Mouse (Mus musculus) liver, embryonic 15.5 days (tissue): Measurements from ENCODE around the gene Chml. TPM values are rescaled to one million over a fixed set of nuclear protein-coding genes. Genes with fewer than 3 reads are reported as not detected.

Source experiments
- ATAC-seq: fragments of 200-750 bp; cut with Nextera tagmentation; 2 replicates; pipeline ENCODE4 v1.8.0; 2017; ENCODE audit warnings: moderate number of reproducible peaks, mild to moderate bottlenecking, moderate library complexity; ENCODE audit not compliant: insufficient read depth
- H3K27ac ChIP-seq: fragments of 300-500 bp; sonication (generic); replicated peaks from 2 replicates; pipeline ENCODE4 v1.5.1; 2015; ENCODE audit warnings: mild to moderate bottlenecking, inconsistent platforms
- H3K27me3 ChIP-seq: fragments of 300-500 bp; sonication (generic); 2 replicates; pipeline ENCODE4 v1.6.1; 2015; ENCODE audit warnings: mild to moderate bottlenecking, inconsistent platforms
- H3K36me3 ChIP-seq: fragments of 300-500 bp; sonication (generic); replicated peaks from 2 replicates; pipeline ENCODE4 v1.6.1; 2015; ENCODE audit warnings: moderate library complexity, mild to moderate bottlenecking, inconsistent platforms
- H3K4me1 ChIP-seq: fragments of 300-500 bp; sonication (generic); replicated peaks from 2 replicates; pipeline ENCODE4 v1.6.1; 2015; ENCODE audit warnings: inconsistent platforms
- H3K4me2 ChIP-seq: fragments of 300-500 bp; sonication (generic); 2 replicates; pipeline ENCODE4 v1.6.1; 2015; ENCODE audit warnings: moderate library complexity, mild to moderate bottlenecking, inconsistent platforms
- H3K4me3 ChIP-seq: fragments of 300-500 bp; sonication (generic); replicated peaks from 2 replicates; pipeline ENCODE4 v1.5.1; 2015; ENCODE audit warnings: mild to moderate bottlenecking, inconsistent platforms
- H3K9ac ChIP-seq: fragments of 300-500 bp; sonication (generic); 2 replicates; pipeline ENCODE4 v1.6.1; 2015; ENCODE audit warnings: moderate library complexity, mild to moderate bottlenecking, inconsistent platforms
- H3K9me3 ChIP-seq: fragments of 300-500 bp; sonication (generic); replicated peaks from 2 replicates; pipeline ENCODE4 v1.6.1; 2016; ENCODE audit warnings: inconsistent platforms
- WGBS: fragments of 180-500 bp; shearing (Covaris S2); methylation state at CpG from one replicate; pipeline ENCODE4 v1.1.7; 2015; ENCODE audit warnings: mixed read lengths; ENCODE audit not compliant: insufficient replicate concordance; 5-methylcytosine and 5-hydroxymethylcytosine counted together
- polyA plus RNA-seq: library from polyadenylated mRNA; unstranded; fragments of >200 nt; fragmentation: Nextera tagmentation; extraction: Ambion mirVana; gene quantifications from 2 replicates; pipeline ENCODE4 v1.2.1, GENCODE M21; 2015

Chml gene
- polyA plus RNA-seq, 1 experiment from 2014 or later = 0.73 TPM

DNA sequence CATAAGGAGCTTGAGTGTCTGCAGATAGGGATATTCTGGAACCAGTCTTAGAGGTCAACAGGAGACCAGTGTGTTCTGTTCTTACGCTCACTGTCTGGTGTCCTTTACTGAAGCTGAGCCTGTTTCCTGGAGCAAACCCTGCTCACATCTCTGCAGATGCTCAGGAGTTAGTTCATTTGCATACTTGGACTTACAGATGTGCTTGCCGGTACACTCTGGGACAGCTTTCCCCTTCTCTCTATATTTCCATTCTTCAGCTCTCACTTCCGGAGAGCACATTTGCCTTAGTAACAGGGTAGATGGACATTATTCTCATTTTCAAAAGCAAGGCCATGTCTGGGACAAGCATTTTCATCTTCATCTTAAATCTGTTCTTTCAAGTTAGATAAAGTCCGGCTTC is 44.1 kb downstream of the Chml start:
- Histone ChIP-seq H3K27me3 (no peaks in the 10 kb centered on the region), H3K27ac (no peak overlapping the region), H3K4me2 (no peak overlapping the region), H3K36me3 (no peaks in the 10 kb centered on the region), H3K4me1 (no peaks in the 10 kb centered on the region), H3K9ac (no peak overlapping the region), H3K4me3 (no peak overlapping the region), H3K9me3 (no peaks in the 10 kb centered on the region)
- no peak for ATAC-seq
- WGBS = 83% methylated on average over 4 of the region's 4 CpGs

DNA sequence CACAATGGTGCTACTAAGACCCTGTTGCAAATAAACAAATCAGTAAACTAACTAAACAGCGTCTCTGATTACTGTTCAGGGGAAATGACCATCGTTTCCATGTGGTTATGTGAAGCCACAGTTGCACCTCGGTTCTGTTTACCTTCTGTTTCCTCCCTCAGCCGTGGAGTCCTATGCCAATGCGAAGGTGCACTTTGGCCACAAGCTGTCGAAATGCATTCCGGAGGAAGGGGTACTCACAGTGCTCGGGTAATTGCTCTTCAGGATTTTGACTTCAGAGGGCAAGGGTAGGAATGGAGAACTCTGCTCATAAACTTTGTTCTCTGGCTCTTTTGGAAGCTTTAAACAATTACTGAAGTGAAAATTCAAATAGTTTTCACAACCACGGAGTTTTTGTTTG is 45.7 kb downstream of the Chml start:
- 25% methylated on average over 9 of the region's 9 CpGs for WGBS
- H3K4me3 ChIP-seq = no peak overlapping the region
- no peaks in the 10 kb centered on the region for H3K4me1 ChIP-seq
- H3K36me3 ChIP-seq = no peaks in the 10 kb centered on the region
- ATAC-seq = peak; percentile 79
- no peaks in the 10 kb centered on the region for H3K9me3 ChIP-seq
- no peak overlapping the region; the same call in 1 of the 2 replicates for H3K27ac ChIP-seq
- no peak overlapping the region for H3K9ac ChIP-seq
- H3K4me2 ChIP-seq = no peak overlapping the region
- no peaks in the 10 kb centered on the region for H3K27me3 ChIP-seq

DNA sequence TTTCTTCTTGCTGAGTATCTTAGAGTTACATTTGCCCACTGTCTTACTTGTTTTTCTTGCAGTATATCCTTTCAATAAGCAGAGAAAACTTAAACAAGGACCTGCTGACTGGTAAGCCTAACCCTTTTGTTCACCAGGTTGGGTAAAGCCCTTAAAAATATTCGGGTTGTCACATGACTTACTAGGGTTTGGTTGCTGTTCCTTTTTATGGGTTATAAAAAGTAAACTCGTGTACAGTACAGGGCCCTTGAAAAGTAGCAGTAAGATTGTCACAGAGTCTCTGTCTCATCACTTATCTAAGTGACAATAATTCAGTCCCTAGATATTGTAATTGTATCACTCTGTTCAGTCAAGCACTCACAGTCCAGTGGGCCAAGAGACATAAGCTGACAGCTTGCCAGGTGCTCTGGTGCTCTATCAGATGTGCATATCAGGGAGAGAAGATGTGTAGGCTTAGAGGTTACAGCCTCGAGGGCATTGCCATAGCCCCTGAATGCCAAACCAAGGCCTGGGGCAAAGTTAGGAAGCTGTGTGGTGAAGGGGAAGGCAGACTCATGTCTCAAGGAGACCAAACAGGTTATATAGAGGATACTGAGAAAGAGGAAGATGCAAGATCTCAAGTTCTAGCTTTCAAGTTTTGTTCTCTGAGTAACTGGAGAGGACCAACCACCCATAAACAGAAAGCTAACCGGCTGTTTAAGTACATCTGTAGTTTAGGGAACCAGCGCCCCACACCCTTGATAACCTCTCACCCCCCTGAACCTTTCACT is 49.0 kb downstream of the Chml start:
- H3K9me3 ChIP-seq = no peaks in the 10 kb centered on the region
- H3K4me3 ChIP-seq = no peak overlapping the region
- 43% methylated on average over 5 of the region's 5 CpGs for WGBS
- H3K36me3 ChIP-seq = no peaks in the 10 kb centered on the region
- H3K4me2 ChIP-seq = no peak overlapping the region
- H3K27ac ChIP-seq = no peak overlapping the region
- no peaks in the 10 kb centered on the region for H3K27me3 ChIP-seq
- ATAC-seq = no peak
- H3K4me1 ChIP-seq = peaks cover 6% of the 10 kb centered on the region; the same call in 1 of the 2 replicates
- no peak overlapping the region for H3K9ac ChIP-seq

DNA sequence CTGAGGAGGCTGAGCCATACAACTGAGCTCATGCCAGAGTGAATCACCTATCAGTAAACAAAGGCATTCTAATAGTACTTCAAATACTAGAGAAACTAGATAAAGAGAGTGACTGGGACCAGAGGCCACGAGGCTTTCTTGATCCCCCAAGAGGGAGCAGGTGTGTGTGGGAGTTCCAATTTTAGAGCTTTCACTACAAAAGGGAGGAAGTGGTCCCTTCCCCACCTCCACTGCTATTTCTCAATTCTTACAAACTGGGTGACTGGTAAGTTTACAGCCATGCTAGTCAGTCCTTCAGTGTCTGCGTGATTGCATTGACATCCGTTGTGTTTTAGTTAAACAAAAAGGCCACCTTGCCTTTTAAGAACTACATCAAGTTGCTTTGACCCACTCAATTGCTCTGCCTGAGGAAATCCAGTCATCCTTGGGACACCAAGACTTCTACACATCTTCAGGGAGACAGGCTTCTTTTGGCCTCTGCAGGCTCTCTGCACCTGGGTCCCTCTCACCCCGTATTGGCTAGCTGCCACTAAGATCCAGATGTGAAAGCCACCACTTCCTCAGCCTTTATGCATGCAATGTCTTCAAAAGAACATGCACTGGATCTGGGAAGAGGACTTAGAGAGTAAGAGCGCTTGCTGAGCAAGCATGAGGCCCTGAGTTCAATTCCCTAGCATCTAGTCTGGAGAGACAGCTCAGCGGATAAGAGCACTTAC is 52.1 kb downstream of the Chml start:
- WGBS = 45% methylated on average over 6 of the region's 6 CpGs
- ATAC-seq = no peak
- Histone ChIP-seq H3K4me3 (no peak overlapping the region), H3K36me3 (no peaks in the 10 kb centered on the region), H3K27me3 (no peaks in the 10 kb centered on the region), H3K4me2 (no peak overlapping the region), H3K4me1 (peaks cover 8% of the 10 kb centered on the region; the same call in 1 of the 2 replicates), H3K27ac (no peak overlapping the region), H3K9me3 (no peaks in the 10 kb centered on the region), H3K9ac (no peak overlapping the region)

DNA sequence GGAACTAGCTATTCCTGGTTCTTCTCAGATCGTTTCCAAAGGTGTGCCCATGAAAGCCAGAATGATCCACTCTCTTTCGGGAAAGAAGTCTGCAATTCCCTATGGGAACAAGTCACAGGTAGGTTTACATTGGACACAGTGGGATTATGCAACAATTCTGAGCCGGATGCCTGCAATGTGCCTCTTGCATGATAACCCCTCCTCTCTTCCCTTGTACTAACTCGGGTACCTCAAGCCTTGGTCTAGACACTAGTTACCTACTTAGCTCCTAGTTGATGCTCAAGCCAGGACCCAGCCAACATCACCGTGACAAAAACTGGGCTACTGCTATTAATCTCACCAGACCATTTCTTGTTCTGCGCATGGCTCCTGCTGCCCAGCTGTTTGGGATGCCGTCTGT is 53.6 kb downstream of the Chml start:
- Histone ChIP-seq H3K27me3 (no peaks in the 10 kb centered on the region), H3K4me2 (no peak overlapping the region), H3K9ac (no peak overlapping the region), H3K9me3 (no peaks in the 10 kb centered on the region), H3K4me1 (peaks cover 8% of the 10 kb centered on the region; the same call in 1 of the 2 replicates), H3K4me3 (no peak overlapping the region), H3K36me3 (no peaks in the 10 kb centered on the region), H3K27ac (no peak overlapping the region)
- 61% methylated on average over 7 of the region's 7 CpGs for WGBS
- ATAC-seq = no peak

DNA sequence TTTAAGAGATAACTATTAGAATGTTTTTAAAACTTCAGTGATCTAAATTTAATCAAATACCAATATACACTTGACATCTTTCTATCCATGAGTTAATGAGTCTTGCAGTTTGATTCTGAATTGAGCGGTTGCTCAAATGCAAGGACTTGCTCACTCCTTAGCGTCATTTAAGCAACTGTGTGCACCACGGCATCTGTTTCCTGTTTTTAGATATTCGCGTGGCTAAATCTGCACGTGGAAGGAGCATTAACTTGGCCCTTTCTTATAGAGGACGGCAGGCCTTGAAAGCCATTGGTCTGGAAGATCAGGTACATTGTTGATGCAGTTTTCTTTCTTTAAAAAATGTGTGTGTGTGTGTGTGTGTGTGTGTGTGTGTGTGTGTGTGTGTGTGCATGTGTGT is 55.0 kb downstream of the Chml start:
- no peak overlapping the region for H3K9ac ChIP-seq
- no peaks in the 10 kb centered on the region for H3K36me3 ChIP-seq
- no peak overlapping the region for H3K4me3 ChIP-seq
- H3K4me1 ChIP-seq = peaks cover 8% of the 10 kb centered on the region; the same call in 1 of the 2 replicates
- no peaks in the 10 kb centered on the region for H3K27me3 ChIP-seq
- no peaks in the 10 kb centered on the region for H3K9me3 ChIP-seq
- no peak overlapping the region for H3K27ac ChIP-seq
- WGBS = 25% methylated on average over 7 of the region's 7 CpGs
- ATAC-seq = no peak
- no peak overlapping the region for H3K4me2 ChIP-seq

DNA sequence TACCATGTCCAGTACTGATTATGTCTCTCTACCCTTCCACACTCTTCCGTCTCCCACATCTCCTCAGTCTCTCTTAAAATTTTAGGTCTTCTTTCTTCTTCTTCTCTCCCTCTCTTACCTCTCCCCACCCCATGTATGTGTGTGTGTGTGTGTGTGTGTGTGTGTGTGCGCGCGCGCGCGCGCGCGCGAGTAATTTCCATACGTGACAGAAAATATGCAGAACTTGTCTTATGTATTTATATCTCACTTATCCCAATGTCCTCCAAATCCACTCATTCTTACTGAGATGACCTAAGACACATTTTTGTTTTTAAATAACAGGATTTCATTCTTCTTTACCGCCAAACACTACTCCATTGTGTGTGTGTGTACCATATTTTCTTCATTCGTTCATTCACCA is 60.2 kb downstream of the Chml start:
- no peaks in the 10 kb centered on the region for H3K9me3 ChIP-seq
- peaks cover 5% of the 10 kb centered on the region; the same call in 1 of the 2 replicates for H3K4me1 ChIP-seq
- H3K27ac ChIP-seq = no peak overlapping the region
- no peak for ATAC-seq
- no peaks in the 10 kb centered on the region for H3K27me3 ChIP-seq
- H3K36me3 ChIP-seq = no peaks in the 10 kb centered on the region
- no peak overlapping the region for H3K9ac ChIP-seq
- H3K4me2 ChIP-seq = peak overlapping the region; percentile 33
- peak overlapping the region; percentile 24; the same call in 1 of the 2 replicates for H3K4me3 ChIP-seq
- 89% methylated on average over 14 of the region's 14 CpGs for WGBS

Other genes starting within 250 kb of the Chml start
- not detected in 2 replicates for gene Rgs7, start 200.4 kb downstream of the Chml start, polyA plus RNA-seq
- 12.0 and 12.9 TPM in 2 replicates for gene Kmo, start 72.5 kb downstream of the Chml start, polyA plus RNA-seq
- gene Fh1, start 67.3 kb downstream of the Chml start, polyA plus RNA-seq = 75.4 and 75.8 TPM in 2 replicates
- gene Opn3, start 125 bp downstream of the Chml start, polyA plus RNA-seq = 1.3 and 1.5 TPM in 2 replicates
- not detected in 2 replicates for gene Wdr64, start 5.7 kb upstream of the Chml start, polyA plus RNA-seq
- gene Exo1, start 187.7 kb upstream of the Chml start, polyA plus RNA-seq = 29.8 and 31.9 TPM in 2 replicates
- not detected in 2 replicates for gene Gm38100, start 227.4 kb upstream of the Chml start, polyA plus RNA-seq